Mouse (Mus musculus) right cerebral cortex, adult 18-20 months (tissue): ENCODE data around the gene Efcab9.
"Not testable (repeated sequence)": the region's sequence is repeated elsewhere in the genome, so short reads cannot be mapped to it uniquely, and the experiment has no call there.

Experiments
- DNase-seq: peaks from one replicate; pipeline ENCODE4 v3.0.0; 2022; ENCODE audit warnings: mixed read lengths

Efcab9 gene

DNA sequence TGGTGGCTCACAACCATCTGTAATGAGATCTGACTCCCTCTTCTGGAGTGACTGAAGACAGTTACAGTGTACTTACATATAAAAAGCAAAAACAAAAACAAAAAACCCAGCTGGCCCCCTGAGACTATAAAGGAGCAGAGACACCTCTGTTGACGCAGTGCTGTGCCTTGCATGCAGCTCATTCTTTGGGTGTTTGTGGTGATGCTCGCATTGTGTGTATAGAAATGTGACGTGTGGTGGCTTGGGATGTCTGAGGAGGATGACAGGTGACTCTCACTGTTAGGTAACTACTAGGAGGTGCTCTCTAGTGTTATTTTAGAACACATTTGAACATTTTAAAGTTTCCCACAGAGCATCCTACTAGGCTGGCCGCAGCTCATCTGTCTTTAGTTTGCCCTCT is 3.8 kb upstream of the Efcab9 start:
- no peak for DNase-seq

DNA sequence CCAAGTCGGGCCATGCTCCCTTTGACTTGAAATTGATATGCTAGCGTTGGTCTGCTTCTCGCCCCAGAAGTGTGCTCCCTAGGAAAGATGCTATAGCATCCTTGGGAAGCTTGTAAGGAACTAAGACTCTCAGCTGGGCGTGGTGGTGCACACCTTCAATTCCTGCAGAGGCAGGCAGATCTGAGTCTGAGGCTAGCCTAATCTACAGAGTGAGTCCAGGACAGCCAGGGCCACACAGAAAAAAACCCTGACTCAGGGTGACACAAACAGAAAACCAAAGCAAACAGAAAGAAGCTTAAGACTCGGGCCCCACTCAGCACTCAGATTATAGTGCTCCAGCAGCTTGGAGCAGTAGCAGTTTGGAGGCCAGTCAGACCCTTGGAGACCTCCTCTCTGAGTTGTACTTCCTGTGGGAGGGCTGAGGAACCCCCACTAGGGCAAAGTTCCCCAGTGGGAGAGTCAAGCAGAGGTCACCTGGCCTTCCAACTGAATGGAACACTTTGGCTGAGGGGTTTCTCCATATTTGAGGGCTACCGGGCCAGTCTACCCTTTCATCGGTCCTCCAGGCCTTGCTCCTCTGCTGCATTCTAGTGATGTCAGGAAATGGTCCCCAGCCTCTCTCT is 2.7 kb upstream of the Efcab9 start:
- no peak for DNase-seq

DNA sequence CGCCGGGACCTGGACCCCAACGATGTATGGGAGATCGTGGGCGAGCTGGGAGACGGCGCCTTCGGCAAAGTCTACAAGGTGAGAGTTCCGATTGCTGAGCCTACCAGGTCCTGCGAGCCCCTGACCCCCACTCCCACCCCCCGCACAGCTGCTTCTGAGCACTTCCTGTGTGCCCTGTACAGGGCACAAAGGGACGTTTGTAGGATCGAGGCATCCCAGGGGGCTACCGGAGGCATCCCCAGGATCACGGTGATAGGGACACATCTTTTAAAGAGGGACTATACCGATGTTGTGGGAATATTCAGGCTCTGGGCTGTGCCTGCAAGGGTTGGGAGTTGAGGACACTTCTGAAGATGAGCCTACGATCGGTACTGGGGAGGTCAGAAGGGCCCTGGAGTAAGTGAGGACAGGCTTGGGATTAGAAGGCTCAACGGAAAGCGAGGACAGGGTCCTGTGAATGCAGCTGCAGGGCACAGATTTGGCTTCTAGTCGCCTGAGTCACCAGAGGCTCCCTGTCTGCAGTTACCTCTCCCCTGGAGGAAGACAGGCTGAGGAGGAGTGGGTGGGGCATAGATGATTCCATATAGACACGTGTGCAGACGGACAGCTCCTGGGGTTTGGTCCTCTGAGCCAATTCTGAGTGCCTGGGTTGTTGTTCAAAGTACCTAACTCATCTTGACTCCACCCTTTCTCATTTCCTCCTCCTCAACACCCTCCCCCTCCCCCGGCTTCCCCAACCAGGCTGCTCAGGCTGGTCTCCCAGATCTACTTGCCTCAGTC is 1.8 kb upstream of the Efcab9 start:
- peak; percentile 67 for DNase-seq

DNA sequence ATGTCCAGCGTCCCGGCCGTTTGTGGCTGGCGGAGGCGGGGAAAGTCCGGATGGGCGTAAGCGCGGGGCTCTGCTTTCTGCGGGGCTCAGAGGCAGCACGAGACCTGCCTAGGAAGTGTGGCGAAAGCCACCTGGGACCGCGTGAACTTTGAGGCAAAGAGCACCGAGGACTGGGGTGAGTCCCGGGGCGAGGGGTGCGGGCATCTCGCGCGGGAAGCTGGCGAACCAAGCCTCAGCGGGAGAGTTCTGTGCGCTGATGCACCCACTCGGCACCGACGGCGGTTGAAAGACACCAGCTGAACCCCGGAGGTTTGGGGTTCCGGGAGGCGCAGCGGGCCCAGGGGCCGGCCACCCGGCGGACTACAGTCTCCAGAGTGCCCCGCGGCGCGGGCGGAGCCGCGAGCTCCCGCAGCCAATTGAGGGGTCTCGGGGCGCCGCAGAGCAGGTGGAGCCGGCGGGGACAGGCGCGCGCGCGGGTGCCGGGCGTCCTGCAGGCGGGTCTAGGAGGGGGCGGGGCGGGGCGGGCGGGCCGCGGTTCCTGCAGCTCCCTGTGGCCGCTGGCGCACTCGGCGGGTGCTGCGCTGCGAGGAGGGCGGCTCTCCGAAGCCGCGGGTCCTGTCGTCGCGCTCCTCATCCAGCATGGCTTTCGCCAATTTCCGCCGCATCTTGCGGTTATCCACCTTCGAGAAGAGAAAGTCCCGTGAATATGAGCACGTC is 1.0 kb upstream of the Efcab9 start, which contains the start of gene Stk10:
Gene Stk10, plus strand, starts transcription at position 541 of the 717 bp plus-strand sequence.
- DNase-seq, result peak; percentile 95

DNA sequence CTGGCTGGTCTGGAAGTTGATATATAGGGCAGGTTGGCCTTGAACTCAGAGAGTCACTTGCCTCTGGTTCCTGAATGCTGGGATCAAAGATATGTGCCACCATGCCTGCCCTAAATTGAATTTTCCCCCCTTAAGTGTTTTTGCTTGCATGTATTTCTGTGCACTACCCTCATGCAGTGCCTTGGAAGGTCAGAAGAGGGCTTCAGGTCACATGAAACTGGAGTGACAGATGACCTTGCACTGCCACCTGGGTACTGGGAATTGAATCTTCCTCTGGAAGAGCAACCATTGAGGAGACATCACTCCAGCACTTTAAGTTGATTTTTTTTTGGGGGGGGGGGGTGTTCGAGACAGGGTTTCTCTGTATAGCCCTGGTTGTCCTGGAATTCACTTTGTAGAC is 1.7 kb downstream of the Efcab9 start:
- no peak for DNase-seq

DNA sequence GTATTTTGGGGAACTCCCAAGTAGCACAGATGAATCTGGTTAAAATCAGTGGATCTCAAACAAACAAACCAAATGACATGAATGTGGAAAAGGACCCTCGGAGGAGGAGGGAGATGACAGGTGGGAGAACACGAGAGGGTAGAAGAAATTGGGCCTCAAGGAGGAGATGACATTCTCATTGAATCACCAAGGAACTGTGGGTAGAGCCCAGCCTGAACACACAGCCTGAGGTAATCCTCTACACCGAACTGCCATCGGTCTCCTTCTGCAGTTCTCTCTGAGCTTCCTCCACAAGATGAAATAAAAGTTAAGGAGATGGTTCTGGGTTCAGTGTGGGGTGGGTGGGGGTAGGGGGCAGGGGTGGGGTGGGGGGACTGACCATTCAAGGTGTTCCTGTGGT is 4.9 kb downstream of the Efcab9 start:
- DNase-seq, result no peak

DNA sequence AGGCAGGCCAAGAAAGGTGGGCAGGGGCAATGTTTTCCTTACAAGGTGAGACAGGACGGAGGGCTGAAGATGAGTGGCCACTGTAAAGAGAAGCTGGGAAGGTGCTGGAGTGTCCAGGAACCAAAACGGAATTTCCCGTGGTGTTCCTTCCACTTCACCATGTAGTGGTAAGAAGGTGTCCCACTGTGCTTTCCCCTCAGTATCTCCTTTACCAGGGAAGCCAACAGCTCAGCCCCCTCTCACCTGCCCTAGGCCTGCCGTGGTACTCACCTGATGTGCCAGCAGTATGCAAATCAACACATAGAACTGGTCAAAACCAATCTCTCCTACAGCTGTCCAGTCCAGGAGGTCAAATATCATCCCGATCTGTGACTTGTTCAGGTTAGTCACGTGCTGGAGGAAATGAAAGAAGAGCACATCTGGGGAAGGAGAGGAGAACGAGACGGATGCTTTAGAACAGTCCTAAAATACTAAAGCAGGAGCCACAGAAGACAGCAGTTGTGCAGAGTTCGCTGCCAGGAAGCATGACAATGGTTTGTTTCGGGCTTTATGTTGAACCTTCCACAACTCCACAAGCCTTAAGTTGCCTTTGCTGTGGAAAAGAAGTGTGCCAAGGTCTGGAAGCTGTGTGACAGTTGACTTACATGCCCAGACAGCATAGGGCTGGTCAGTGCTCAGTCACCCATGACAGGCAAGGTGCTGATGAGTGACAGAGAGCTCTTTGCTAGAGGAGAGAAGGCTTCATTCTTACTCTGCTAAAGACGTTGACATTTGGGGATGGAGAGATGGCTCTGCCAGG is 7.6 kb downstream of the Efcab9 start:
- DNase-seq, result no peak

DNA sequence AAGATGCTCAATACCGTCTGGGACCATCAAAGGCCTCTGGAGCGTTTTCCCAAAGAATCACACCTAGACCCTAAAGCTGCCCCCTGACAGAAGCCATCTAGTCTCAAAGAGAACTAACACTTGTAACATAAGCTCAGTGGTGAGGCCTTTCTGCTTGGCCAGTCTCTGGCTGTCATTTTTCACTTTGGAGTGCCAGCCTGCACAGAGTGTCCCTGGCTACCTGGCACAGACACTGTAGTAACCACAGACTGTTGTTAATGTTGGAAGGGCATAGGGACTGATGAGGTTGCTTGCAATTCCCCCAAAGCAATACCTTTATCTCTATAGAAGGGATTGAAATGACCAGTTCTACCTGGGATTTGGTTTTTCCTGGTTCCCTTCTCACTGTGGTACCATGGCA is 10.6 kb downstream of the Efcab9 start:
- no peak for DNase-seq

DNA sequence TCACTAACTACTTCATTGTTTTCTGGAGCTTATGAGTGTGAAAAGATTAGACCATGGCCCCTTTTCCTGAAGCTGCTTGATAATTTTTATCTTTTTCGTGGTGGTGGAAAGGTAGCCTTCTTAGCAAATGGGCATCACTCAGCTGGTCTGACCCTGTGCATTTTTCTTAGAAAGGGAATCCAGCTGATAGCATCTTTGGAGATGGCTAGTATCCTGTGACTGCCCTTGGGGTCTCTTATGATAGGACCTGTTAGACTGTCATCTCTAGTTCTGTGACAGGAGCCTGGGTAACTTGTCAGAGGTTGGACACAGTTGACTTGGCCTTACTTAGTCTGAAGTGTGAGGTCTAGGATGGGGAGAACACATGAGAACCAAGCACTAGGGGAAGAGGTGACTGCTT is 12.5 kb downstream of the Efcab9 start:
- no peak for DNase-seq

DNA sequence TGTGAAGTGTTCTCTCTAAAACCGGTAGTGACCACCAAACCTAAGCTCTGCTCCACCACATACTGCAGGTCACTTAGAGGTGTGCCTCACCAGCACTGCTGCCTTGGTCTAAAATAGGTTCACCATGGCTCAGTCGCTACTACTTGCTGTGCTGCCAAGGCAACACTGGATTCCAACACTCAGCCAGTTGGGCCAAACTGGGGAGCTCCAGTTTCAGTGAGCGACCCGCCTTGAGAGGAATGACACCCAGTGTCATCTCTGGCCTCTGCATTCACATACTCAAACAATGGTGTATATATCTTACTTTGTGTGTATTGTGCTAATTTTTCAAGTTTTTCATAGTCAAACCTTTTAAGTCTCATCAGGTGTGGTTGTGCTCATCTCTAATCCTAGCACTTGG is 13.1 kb downstream of the Efcab9 start:
- no peak for DNase-seq

DNA sequence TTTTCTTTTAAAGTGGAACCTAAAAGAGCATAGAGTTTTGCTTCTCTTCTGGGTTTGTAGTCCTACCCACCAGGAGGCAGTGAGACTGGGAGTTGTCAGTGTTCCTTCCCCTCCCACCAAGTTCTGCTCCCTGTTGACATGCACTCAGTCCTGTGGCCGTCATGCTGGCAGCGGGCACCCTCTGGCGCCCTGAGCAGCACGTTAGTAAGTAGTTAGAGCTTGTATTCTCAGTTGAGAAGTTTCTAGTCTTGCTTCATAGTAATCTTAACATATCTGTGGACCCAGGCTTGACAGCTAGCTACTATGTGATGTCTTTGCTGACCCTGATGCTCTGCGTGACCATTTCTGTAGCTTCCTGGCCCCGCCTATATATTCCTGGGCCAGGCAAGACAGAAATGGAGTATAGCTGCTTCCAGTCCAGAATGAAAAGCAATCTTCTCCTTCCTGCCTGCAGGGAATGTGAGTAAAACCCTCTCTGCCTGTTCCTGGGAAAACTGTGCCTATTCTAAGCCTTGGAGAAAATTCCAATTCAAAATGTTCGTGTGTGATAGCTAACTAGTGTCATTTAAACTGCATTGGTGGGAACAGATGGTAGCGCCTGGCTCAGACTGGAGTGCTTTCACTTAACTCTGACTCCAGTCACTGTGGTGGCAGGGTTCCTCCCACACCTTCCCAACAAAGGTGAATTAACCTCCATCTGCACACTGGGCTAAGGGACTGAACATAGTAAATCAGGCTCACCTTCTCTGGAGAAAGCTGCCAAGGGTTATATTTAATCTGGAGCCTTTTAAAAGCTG is 14.8 kb downstream of the Efcab9 start:
- DNase-seq, result peak; percentile 73

DNA sequence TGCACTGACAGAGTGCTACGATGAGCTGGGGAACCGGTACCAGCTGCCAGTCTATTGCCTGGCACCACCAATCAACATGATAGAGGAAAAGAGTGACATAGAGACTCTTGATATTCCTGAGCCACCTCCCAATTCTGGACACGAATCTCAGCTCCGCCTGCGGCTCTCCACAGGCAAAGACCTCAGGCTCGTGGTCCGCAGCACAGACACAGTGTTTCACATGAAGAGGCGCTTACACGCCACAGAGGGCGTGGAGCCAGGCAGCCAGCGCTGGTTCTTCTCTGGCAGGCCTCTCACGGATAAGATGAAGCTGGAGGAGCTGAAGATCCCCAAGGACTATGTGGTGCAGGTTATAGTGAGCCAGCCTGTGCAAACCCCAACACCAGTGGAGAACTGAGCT is 15.8 kb downstream of the Efcab9 start:
- no peak for DNase-seq

DNA sequence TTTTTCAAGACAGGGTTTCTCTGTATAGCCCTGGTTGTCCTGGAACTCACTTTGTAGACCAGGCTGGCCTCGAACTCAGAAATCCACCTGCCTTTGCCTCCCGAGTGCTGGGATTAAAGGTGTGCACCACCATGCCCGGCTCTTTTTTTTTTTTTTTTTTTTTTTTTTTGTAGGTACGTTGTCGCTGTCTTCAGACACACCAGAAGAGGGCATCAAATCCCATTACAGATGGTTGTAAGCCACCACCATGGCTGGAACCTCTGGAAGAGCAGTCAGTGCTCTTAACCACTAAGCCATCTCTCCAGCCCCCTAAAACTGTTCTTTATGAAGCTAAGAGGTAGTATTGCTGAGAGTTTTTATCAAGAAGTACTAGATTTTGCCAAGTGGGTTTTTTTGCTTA is 17.0 kb downstream of the Efcab9 start:
- not testable (repeated sequence) for DNase-seq

DNA sequence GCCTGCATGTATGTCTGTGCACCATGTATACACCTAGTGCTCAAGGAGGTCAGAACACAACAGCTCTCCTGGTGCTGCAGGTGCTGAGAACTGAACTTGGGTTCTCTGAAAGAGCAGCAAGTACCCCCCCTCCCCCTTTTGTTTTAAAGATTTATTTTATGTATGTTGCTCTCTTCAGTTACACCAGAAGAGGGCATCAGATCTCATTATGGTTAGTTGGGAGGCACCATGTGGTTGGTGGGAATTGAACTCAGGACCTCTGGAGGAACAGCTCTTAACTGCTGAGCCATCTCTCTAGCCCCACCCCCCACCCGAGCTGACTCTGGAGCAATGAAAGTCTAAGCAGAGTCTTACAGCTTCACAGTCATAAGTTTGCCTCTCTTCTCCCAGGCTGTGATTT is 21.0 kb downstream of the Efcab9 start:
- no peak for DNase-seq

DNA sequence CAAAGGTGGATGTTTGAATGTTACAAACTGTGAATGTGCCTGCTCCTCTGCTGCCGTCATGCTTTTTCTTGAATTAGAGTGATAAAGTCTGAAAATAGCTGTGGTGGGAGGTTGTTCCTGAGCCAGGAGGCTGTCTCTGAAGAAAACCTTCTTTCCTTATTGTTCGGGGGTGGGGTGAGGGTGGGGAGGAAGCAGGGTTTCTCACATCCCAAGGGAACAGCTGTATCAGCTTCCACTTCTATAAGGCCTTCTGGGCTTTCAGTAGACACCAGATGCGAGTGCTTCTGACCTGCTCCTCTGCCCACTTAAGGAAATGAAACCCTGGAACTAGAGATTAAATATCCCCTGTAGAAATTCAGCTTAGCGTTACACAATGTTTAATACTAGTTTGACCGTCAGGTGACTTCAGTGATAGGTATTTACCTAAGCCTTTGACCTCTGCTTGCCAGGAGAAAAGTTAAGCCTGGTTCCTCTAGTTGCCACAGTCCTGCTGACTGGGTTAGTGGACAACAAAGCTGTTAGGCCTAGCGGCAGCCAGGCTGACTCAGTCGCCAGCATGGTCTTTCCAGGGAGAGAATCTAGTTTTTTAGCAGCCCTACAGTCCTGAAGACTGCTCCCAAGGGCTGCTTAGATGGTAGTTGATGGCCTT is 26.7 kb downstream of the Efcab9 start:
- peak; percentile 61 for DNase-seq

DNA sequence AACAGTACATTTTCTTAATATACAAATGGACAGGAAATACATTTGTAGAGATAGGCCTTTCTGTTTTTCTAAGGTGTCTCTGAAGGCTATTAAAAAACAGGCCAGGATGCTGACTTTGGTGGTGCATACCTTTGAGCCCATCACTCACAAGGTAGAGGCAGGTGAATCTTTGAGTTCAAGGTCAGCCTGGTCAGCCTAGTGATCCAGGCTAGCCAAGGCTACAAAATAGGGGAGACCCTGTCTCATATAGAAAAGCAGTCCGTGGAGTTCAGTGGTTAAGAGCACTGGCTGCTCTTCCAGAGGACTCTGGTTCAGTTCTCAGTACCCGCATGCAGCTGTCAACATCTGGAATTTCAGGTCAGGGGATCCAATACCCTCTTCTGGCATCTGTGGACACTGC is 28.2 kb downstream of the Efcab9 start:
- DNase-seq, result no peak

DNA sequence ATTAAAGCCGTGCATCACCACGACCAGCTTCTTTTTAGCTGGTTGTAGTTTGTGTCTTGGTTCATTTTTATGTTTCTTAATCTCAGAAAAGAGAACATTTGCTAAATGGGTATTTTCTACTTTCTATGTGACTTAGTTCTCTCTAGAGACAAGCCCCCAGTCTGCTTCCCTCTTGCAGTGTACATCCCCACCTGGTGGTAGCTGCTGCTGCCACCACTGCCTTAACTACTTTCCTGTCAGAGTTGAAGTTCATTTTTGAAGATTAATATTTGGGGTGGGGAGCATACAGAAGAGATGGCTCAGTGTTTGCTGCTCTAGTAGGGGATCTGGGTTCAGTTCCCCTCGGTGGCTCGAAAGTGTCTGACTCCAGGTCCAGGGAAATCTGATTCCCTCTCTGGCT is 31.9 kb downstream of the Efcab9 start:
- DNase-seq, result no peak

DNA sequence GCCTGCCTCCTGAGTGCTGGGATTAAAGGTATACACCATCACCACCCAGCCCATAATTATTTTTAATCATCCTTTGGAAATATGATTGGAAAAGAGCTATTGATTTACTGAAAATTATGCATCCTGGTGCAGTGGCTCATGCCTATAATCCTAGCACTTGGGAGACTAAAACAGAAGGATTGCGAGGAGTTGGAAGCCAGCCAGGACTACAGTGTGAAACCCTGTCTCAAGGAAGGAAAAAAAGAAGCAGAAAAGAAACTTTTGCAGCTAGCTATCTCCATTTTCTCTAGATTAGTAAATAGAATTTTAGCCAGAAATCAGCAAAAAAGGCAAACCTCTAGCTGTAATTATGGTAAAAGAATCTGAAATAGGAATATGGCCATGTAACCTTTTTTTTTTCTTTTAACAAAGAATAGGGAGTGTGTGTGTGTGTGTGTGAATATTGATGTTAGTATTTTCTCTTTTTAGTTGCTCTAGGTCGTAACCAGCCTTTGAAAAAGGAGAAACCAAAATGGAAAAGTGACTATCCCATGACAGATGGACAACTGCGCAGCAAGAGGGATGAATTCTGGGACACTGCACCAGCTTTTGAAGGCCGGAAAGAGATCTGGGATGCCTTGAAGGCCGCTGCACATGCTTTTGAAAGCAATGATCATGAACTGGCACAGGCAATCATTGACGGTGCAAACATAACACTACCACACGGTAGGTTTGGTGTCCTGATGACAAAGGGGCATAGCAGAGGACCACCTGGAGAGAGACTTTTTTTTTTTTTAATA is 32.9 kb downstream of the Efcab9 start:
- peak; percentile 75 for DNase-seq

DNA sequence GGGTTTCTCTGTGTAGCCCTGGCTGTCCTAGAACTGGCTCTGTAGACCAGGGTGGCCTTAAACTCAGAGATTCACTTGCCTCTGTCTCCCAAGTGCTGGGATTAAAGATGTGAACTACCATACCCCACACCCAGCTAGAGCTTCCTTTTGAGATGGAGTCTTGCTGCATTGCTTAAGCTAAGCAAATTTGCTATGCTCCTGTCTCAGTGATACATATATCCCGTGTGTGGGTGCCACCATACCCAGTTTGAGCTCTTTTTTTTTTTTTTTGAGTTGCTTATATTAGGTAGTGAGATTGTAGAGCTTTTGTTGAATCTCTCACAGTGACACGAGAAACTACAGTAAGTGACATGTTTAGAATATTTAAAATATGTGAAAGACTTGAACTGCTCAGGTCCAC is 36.6 kb downstream of the Efcab9 start:
- no peak for DNase-seq

DNA sequence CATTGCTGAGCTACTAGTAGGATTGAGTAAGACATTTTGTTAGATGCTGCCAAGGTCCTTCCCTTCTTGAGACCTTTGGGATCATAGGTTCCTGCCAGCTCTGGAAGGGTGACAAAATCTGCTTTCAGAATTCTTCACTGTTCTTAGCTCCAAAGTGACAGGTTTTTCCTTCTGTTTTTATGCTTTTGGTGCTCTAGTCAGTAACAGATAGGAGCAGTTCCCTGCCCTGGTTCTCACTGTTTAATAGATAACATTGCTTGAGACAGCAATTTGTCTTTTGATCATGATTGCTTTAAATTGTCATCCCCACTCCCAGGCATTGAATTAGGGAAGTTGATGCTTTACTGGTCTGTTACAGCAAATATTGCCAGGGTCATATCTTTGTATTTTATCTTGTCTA is 38.6 kb downstream of the Efcab9 start:
- DNase-seq, result no peak

DNA sequence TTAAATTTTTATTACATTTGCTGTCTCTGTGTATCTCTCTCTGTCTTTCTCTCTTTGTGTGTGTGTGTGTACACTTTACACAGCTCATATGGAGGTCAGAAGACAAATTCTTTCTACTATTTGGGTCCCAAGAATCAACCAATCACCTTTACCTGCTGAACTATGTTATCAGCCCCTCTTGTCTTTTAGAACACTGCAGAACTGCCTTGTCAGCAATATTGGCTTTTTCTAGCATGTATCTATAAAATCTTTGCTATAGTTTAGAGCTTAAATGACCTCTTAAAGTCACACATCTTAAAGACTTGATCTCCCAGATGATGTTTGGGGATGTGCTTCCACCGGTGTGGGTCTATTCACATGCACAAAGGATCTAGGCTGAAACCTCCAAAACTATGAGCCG is 40.8 kb downstream of the Efcab9 start:
- DNase-seq, result no peak
